Mouse (Mus musculus): ENCODE results near the gene Sla2.
"Not testable (repeated sequence)": the region's sequence is repeated elsewhere in the genome, so short reads cannot be mapped to it uniquely, and the experiment has no call there.

Sla2 gene

DNA sequence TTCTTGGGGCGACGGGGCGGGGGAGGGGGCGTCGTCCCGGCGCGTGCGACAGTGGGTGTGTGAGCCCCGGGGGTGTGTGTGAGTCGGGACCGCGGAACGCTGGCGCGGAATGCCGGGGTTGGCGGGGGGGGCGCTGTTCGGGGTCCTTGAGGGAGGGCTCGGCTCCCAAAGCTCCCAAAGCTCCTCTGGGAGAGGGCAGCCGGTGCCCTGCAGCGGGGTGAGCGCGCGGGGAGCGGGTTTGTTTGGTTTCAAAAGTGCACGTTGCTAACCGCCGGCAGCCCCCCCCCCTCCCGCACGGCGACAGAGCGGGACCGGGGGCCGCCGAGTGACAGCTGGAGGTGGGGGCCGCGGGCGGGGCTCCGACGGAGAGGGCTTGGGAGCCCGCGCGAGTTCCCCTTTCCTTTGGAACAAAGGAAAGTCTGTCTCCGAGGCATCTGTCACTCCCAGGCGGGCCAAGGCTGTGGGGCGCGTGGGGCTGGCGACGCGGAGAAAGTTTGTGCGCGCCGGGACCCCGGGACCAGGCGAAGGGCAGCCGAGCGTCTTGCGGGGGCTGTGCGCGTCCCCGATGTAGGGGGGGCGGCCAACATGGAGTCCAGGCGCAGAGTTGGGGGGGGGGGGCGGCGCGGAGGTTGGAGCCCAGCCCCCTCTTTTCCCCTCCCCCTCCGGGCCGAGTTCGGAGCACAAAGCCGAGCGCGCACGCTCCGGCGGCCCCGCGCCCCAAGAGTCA, 46.5 kb downstream of the Sla2 start:
- DNase-seq (ENCODE audit: low spot score in 2 of 2), result peak; percentile 33 to 56

DNA sequence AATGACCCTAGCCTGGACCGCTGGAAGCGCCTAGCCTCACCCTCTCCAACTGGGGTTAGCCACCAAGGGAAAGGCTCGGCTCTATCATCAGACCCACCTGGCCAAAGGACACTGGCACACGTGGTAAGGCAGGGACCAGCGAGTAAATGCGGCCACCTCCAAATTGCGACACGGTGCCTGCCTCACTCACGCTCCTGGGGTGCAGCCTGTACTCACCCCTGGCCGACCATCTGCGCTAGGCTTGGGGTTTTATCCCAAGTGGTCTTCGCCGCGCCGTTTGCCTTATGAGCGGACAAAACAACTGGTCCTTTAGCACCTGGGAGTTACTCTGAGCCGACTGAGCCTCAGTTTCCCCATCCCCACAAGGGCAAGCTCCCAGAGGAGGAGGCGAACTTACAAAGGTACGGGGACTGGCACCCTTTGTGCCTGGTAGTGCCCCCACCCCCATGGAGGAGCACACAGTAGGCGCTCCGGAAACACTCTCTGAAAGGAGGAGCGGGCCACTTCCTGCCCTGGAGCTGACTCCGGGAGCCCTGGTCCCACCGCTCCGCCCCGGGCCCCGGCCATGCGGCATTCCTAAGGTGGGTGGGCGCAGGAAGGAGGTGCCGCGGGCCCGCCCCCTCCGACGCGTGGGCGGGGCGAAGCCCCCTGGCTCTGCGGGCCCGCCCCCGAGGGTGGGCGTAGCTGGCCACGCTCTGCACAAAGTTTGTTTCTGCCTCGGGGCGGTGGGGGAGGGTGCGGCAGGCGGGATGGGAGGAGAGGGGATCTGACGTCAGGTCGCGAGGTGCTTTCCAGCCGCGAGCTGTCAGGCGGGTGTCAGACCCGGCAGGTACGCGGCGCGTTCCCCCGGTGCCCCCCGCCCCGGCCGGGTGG, 47.4 kb downstream of the Sla2 start, which contains the start of gene Tgif2:
Gene Tgif2, plus strand, starts transcription at position 689 of the 873 bp plus-strand sequence.
- peak; percentile 85 to 87 for DNase-seq (ENCODE audit: low spot score in 2 of 2)

DNA sequence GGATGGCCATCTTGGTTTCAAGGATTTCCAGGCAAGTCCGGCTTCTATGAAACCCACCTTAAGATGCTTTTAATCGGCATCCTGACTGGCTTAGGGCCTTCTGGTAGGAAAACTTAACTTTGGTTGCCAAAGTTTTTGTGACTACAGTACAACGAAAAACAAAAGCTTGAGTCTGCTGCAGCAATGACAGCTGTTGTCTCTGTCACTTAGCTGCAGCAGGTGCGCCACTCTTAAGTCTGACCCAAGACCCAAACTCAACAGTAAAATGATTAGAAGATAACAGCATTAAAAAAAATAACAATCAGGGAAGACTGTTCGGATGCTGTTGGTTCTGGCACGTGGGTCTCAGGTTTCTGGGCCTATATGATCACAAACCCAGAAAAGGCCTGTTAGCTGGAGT, 48.2 kb downstream of the Sla2 start:
- DNase-seq (ENCODE audit: low spot score in 2 of 2), result no peak

DNA sequence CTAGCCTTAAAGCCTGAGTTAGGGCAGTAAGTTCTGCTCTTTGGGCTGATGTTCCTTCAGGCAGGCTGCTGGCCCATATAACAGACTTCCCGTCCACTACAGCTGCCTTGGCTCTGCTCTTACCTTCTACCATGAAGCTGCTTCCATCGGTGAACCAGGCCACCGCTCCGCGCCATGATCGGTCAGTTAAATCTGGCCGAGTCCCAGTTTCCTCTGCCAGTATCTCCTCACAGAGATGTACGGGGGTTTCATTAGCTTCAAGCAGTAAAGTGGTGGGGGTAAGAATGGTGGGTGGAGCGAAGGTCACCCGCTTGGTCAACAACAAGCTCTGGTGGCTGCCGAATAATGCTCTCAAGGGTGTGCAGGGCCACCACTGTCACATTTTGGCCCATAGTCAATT, 52.7 kb downstream of the Sla2 start:
- DNase-seq (ENCODE audit: low spot score in 2 of 2), result no peak

DNA sequence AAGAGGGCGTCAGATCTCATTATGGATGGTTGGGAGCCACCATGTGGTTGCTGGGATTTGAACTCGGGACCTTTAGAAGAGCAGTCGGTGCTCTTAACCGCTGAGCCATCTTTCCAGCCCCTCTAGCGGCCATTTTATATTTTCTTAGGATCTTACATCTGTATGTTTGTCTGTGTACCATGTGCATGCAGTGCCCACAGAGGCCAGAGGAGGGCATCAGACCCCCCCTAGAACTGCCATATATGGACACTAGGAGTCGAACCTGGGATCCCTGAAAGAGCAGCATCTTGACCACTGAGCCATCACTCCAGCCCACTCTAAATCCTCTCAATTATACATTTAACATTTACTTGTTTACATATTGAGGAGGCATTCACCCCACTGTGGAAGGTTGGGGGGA, 61.9 kb downstream of the Sla2 start:
- not testable (repeated sequence) for DNase-seq (ENCODE audit: low spot score in 2 of 2)
